Mouse (Mus musculus): ENCODE measurements at regions not wholly inside any gene's neighbourhood (a gene's known extent, or its start where the extent isn't known, plus 50 kb on each side); places are given as distances from the start of the nearest gene placed in this dataset.

- DNase-seq (ENCODE audit: low spot score) = no peak
- no peak overlapping the region for H3K4me3 ChIP-seq
- no peaks in the 10 kb centered on the region for H3K4me1 ChIP-seq (replicated peaks)
- H3K27ac ChIP-seq = no peak overlapping the region
- WGBS = 70% methylated on average over 1 of the region's 1 CpGs
- 0 out of 2 replicates have a peak, but pooled peaks cover 4% of the 10 kb centered on the region for H3K9me3 ChIP-seq
- no peaks in the 10 kb centered on the region for H3K36me3 ChIP-seq
- H3K27me3 ChIP-seq (ENCODE audit: insufficient read depth, poor library complexity, severe bottlenecking) = no peaks in the 10 kb centered on the region
Observed at GRCm38 (mm10) chr12:118415956-118416355, 114.7 kb upstream of the Sp4 start.

- Histone ChIP-seq H3K4me3 (no peak overlapping the region), H3K36me3 (no peaks in the 10 kb centered on the region), H3K9me3 (no peaks in the 10 kb centered on the region), H3K4me1 (replicated peaks) (no peaks in the 10 kb centered on the region), H3K27ac (no peak overlapping the region), H3K27me3 (ENCODE audit: insufficient read depth, poor library complexity, severe bottlenecking) (no peaks in the 10 kb centered on the region)
- WGBS = 71% methylated on average over 7 of the region's 7 CpGs
- DNase-seq (ENCODE audit: low spot score) = no peak
Observed at GRCm38 (mm10) chr12:118411767-118412430, 110.7 kb upstream of the Sp4 start.

GRCm38 (mm10) chr12:118410917-118411316 lies 109.7 kb upstream of the Sp4 start:
- Histone ChIP-seq H3K27me3 (ENCODE audit: insufficient read depth, poor library complexity, severe bottlenecking) (no peaks in the 10 kb centered on the region), H3K9me3 (no peaks in the 10 kb centered on the region), H3K4me3 (no peak overlapping the region), H3K4me1 (replicated peaks) (no peaks in the 10 kb centered on the region), H3K36me3 (no peaks in the 10 kb centered on the region), H3K27ac (no peak overlapping the region)
- no peak for DNase-seq (ENCODE audit: low spot score)

GRCm38 (mm10) chr12:118405135-118405534 lies 103.9 kb upstream of the Sp4 start:
- Histone ChIP-seq H3K27ac (no peak overlapping the region), H3K4me1 (replicated peaks) (no peaks in the 10 kb centered on the region), H3K27me3 (ENCODE audit: insufficient read depth, poor library complexity, severe bottlenecking) (no peaks in the 10 kb centered on the region), H3K4me3 (no peak overlapping the region), H3K36me3 (no peaks in the 10 kb centered on the region), H3K9me3 (no peaks in the 10 kb centered on the region)
- DNase-seq (ENCODE audit: low spot score) = no peak

- Histone ChIP-seq H3K27me3 (ENCODE audit: insufficient read depth, poor library complexity, severe bottlenecking) (no peaks in the 10 kb centered on the region), H3K4me3 (no peak overlapping the region), H3K36me3 (no peaks in the 10 kb centered on the region), H3K27ac (no peak overlapping the region), H3K9me3 (no peaks in the 10 kb centered on the region), H3K4me1 (replicated peaks) (no peaks in the 10 kb centered on the region)
- no peak for DNase-seq (ENCODE audit: low spot score)
- WGBS = 70% methylated on average over 5 of the region's 5 CpGs
Observed at GRCm38 (mm10) chr12:118404171-118404570, 102.9 kb upstream of the Sp4 start.

GRCm38 (mm10) chr12:118403519-118404087 lies 102.4 kb upstream of the Sp4 start:
- no peaks in the 10 kb centered on the region for H3K9me3 ChIP-seq
- no peaks in the 10 kb centered on the region for H3K27me3 ChIP-seq (ENCODE audit: insufficient read depth, poor library complexity, severe bottlenecking)
- no peak for DNase-seq (ENCODE audit: low spot score)
- no peak overlapping the region for H3K4me3 ChIP-seq
- no peaks in the 10 kb centered on the region for H3K4me1 ChIP-seq (replicated peaks)
- no peak overlapping the region for H3K27ac ChIP-seq
- H3K36me3 ChIP-seq = no peaks in the 10 kb centered on the region
- WGBS = 83% methylated on average over 4 of the region's 4 CpGs

GRCm38 (mm10) chr12:118401377-118401776 lies 100.1 kb upstream of the Sp4 start:
- DNase-seq (ENCODE audit: low spot score) = no peak
- Histone ChIP-seq H3K27ac (no peak overlapping the region), H3K4me1 (replicated peaks) (no peaks in the 10 kb centered on the region), H3K4me3 (no peak overlapping the region), H3K36me3 (no peaks in the 10 kb centered on the region), H3K27me3 (ENCODE audit: insufficient read depth, poor library complexity, severe bottlenecking) (no peaks in the 10 kb centered on the region), H3K9me3 (no peaks in the 10 kb centered on the region)

- Histone ChIP-seq H3K27ac (no peak overlapping the region), H3K36me3 (no peaks in the 10 kb centered on the region), H3K4me1 (replicated peaks) (no peaks in the 10 kb centered on the region), H3K9me3 (no peaks in the 10 kb centered on the region), H3K27me3 (ENCODE audit: insufficient read depth, poor library complexity, severe bottlenecking) (no peaks in the 10 kb centered on the region), H3K4me3 (no peak overlapping the region)
- no peak for DNase-seq (ENCODE audit: low spot score)
Observed at GRCm38 (mm10) chr12:118391654-118392053, 90.4 kb upstream of the Sp4 start.

GRCm38 (mm10) chr12:118381013-118381412 lies 79.8 kb upstream of the Sp4 start:
- Histone ChIP-seq H3K36me3 (no peaks in the 10 kb centered on the region), H3K27me3 (ENCODE audit: insufficient read depth, poor library complexity, severe bottlenecking) (no peaks in the 10 kb centered on the region), H3K27ac (no peak overlapping the region), H3K9me3 (no peaks in the 10 kb centered on the region), H3K4me1 (replicated peaks) (no peaks in the 10 kb centered on the region), H3K4me3 (no peak overlapping the region)
- WGBS = 94% methylated on average over 3 of the region's 3 CpGs
- DNase-seq (ENCODE audit: low spot score) = no peak

- Histone ChIP-seq H3K4me3 (no peak overlapping the region), H3K27me3 (ENCODE audit: insufficient read depth, poor library complexity, severe bottlenecking) (no peaks in the 10 kb centered on the region), H3K9me3 (no peaks in the 10 kb centered on the region), H3K4me1 (replicated peaks) (no peaks in the 10 kb centered on the region), H3K36me3 (no peaks in the 10 kb centered on the region), H3K27ac (no peak overlapping the region)
- DNase-seq (ENCODE audit: low spot score) = no peak
- WGBS = 85% methylated on average over 5 of the region's 5 CpGs
Observed at GRCm38 (mm10) chr12:118377898-118378297, 76.7 kb upstream of the Sp4 start.

GRCm38 (mm10) chr12:118376521-118377493 lies 75.6 kb upstream of the Sp4 start:
- 82% methylated on average over 14 of the region's 14 CpGs for WGBS
- no peak overlapping the region for H3K27ac ChIP-seq
- H3K4me1 ChIP-seq (replicated peaks) = no peaks in the 10 kb centered on the region
- no peaks in the 10 kb centered on the region for H3K9me3 ChIP-seq
- H3K4me3 ChIP-seq = no peak overlapping the region
- no peak for DNase-seq (ENCODE audit: low spot score)
- no peaks in the 10 kb centered on the region for H3K36me3 ChIP-seq
- H3K27me3 ChIP-seq (ENCODE audit: insufficient read depth, poor library complexity, severe bottlenecking) = no peaks in the 10 kb centered on the region

- Histone ChIP-seq H3K36me3 (no peaks in the 10 kb centered on the region), H3K9me3 (no peaks in the 10 kb centered on the region), H3K4me3 (no peak overlapping the region), H3K4me1 (replicated peaks) (no peaks in the 10 kb centered on the region), H3K27me3 (ENCODE audit: insufficient read depth, poor library complexity, severe bottlenecking) (no peaks in the 10 kb centered on the region), H3K27ac (no peak overlapping the region)
- DNase-seq (ENCODE audit: low spot score) = no peak
- 83% methylated on average over 6 of the region's 6 CpGs for WGBS
Observed at GRCm38 (mm10) chr12:118373250-118373649, 72.0 kb upstream of the Sp4 start.

- no peak overlapping the region for H3K4me3 ChIP-seq
Observed at GRCm38 (mm10) chr12:118371905-118372304, 70.7 kb upstream of the Sp4 start.

More at GRCm38 (mm10) chr12:118371905-118372304, 70.7 kb upstream of the Sp4 start:
- Histone ChIP-seq H3K36me3 (no peaks in the 10 kb centered on the region), H3K27me3 (ENCODE audit: insufficient read depth, poor library complexity, severe bottlenecking) (no peaks in the 10 kb centered on the region), H3K9me3 (no peaks in the 10 kb centered on the region), H3K4me1 (replicated peaks) (no peaks in the 10 kb centered on the region), H3K27ac (no peak overlapping the region)
- no peak for DNase-seq (ENCODE audit: low spot score)
- 86% methylated on average over 4 of the region's 4 CpGs for WGBS
